Mouse (Mus musculus): ENCODE data around the gene Ubac1. TPM values are rescaled to one million over a fixed set of nuclear protein-coding genes. Genes with fewer than 3 reads are reported as not detected.

Ubac1 gene
- polyA plus RNA-seq, 1 experiment, result 92.2 TPM

GRCm38 (mm10) chr2:25982426-25983091 lies 39.0 kb downstream of the Ubac1 start:
- no peak for DNase-seq
- 1% methylated on average over 65 of the region's 76 CpGs for WGBS
- H3K27ac ChIP-seq (ENCODE audit: insufficient read depth, low read length), result peak overlapping the region; percentile 40
- H3K27me3 ChIP-seq (ENCODE audit: control insufficient read depth, insufficient read depth, low read length), result no peaks in the 10 kb centered on the region
- peak overlapping the region; percentile 65 for H3K4me3 ChIP-seq (replicated peaks; ENCODE audit: insufficient read depth, low read depth, low read length)
- TF ChIP-seq POLR2A (IDR thresholded peaks at IDR 0.05; ENCODE audit: borderline replicate concordance, insufficient read depth, low read length) (no peak), CTCF (IDR thresholded peaks at IDR 0.05; ENCODE audit: borderline replicate concordance, insufficient read depth, low read depth, low read length) (no peak)
- peaks cover 5% of the 10 kb centered on the region; the same call in 1 of the 2 replicates for H3K4me1 ChIP-seq (ENCODE audit: control insufficient read depth, insufficient read depth, low read length)

GRCm38 (mm10) chr2:25982052-25982425 lies 39.5 kb downstream of the Ubac1 start:
- H3K4me3 ChIP-seq (replicated peaks; ENCODE audit: insufficient read depth, low read depth, low read length), result peak overlapping the region; percentile 65
- no peaks in the 10 kb centered on the region for H3K27me3 ChIP-seq (ENCODE audit: control insufficient read depth, insufficient read depth, low read length)
- TF ChIP-seq POLR2A (IDR thresholded peaks at IDR 0.05; ENCODE audit: borderline replicate concordance, insufficient read depth, low read length) (no peak), CTCF (IDR thresholded peaks at IDR 0.05; ENCODE audit: borderline replicate concordance, insufficient read depth, low read depth, low read length) (no peak)
- H3K27ac ChIP-seq (ENCODE audit: insufficient read depth, low read length), result peak overlapping the region; percentile 26
- H3K4me1 ChIP-seq (ENCODE audit: control insufficient read depth, insufficient read depth, low read length), result peaks cover 5% of the 10 kb centered on the region; the same call in 1 of the 2 replicates
- WGBS, result under 1% methylated on average over 16 of the region's 16 CpGs
- peak; percentile 79 to 81 for DNase-seq

- Histone ChIP-seq H3K4me1 (ENCODE audit: control insufficient read depth, insufficient read depth, low read length) (peaks cover 4% of the 10 kb centered on the region; the same call in 1 of the 2 replicates), H3K27me3 (ENCODE audit: control insufficient read depth, insufficient read depth, low read length) (no peaks in the 10 kb centered on the region), H3K4me3 (replicated peaks; ENCODE audit: insufficient read depth, low read depth, low read length) (no peak overlapping the region), H3K27ac (ENCODE audit: insufficient read depth, low read length) (0 out of 2 replicates have a peak overlapping the region, but pooled peaks have one; percentile 11)
- WGBS, result 55% methylated on average over 4 of the region's 4 CpGs
- no peak for TF ChIP-seq POLR2A (IDR thresholded peaks at IDR 0.05; ENCODE audit: borderline replicate concordance, insufficient read depth, low read length)
- no peak for TF ChIP-seq CTCF (IDR thresholded peaks at IDR 0.05; ENCODE audit: borderline replicate concordance, insufficient read depth, low read depth, low read length)
- no peak for DNase-seq
Observed at GRCm38 (mm10) chr2:25978997-25979396, 42.5 kb downstream of the Ubac1 start.

- Histone ChIP-seq H3K4me1 (ENCODE audit: control insufficient read depth, insufficient read depth, low read length) (peaks cover 11% of the 10 kb centered on the region; the same call in 1 of the 2 replicates), H3K4me3 (replicated peaks; ENCODE audit: insufficient read depth, low read depth, low read length) (no peak overlapping the region), H3K27me3 (ENCODE audit: control insufficient read depth, insufficient read depth, low read length) (no peaks in the 10 kb centered on the region), H3K27ac (ENCODE audit: insufficient read depth, low read length) (no peak overlapping the region)
- no peak for DNase-seq
- TF ChIP-seq POLR2A (IDR thresholded peaks at IDR 0.05; ENCODE audit: borderline replicate concordance, insufficient read depth, low read length) (no peak), CTCF (IDR thresholded peaks at IDR 0.05; ENCODE audit: borderline replicate concordance, insufficient read depth, low read depth, low read length) (no peak)
- WGBS, result 29% methylated on average over 7 of the region's 7 CpGs
Observed at GRCm38 (mm10) chr2:25977587-25978239, 43.8 kb downstream of the Ubac1 start.

GRCm38 (mm10) chr2:25975141-25975770 lies 46.3 kb downstream of the Ubac1 start:
- Histone ChIP-seq H3K27ac (ENCODE audit: insufficient read depth, low read length) (no peak overlapping the region), H3K4me3 (replicated peaks; ENCODE audit: insufficient read depth, low read depth, low read length) (no peak overlapping the region), H3K4me1 (ENCODE audit: control insufficient read depth, insufficient read depth, low read length) (peaks cover 28% of the 10 kb centered on the region), H3K27me3 (ENCODE audit: control insufficient read depth, insufficient read depth, low read length) (no peaks in the 10 kb centered on the region)
- no peak for DNase-seq
- WGBS, result 83% methylated on average over 4 of the region's 4 CpGs
- TF ChIP-seq POLR2A (IDR thresholded peaks at IDR 0.05; ENCODE audit: borderline replicate concordance, insufficient read depth, low read length) (no peak), CTCF (IDR thresholded peaks at IDR 0.05; ENCODE audit: borderline replicate concordance, insufficient read depth, low read depth, low read length) (no peak)

- peak; percentile 74 to 87 for DNase-seq
- peaks cover 45% of the 10 kb centered on the region for H3K4me1 ChIP-seq (ENCODE audit: control insufficient read depth, insufficient read depth, low read length)
- H3K27ac ChIP-seq (ENCODE audit: insufficient read depth, low read length), result peak overlapping the region; percentile 90
- TF ChIP-seq CTCF (IDR thresholded peaks at IDR 0.05; ENCODE audit: borderline replicate concordance, insufficient read depth, low read depth, low read length) (peak; percentile 29; the same call in 1 of the 2 replicates), POLR2A (IDR thresholded peaks at IDR 0.05; ENCODE audit: borderline replicate concordance, insufficient read depth, low read length) (peak; percentile 10; the same call in 1 of the 2 replicates)
- 4% methylated on average over 2 of the region's 2 CpGs for WGBS
- H3K4me3 ChIP-seq (replicated peaks; ENCODE audit: insufficient read depth, low read depth, low read length), result no peak overlapping the region
- H3K27me3 ChIP-seq (ENCODE audit: control insufficient read depth, insufficient read depth, low read length), result no peaks in the 10 kb centered on the region
Observed at GRCm38 (mm10) chr2:25970426-25970825, 51.1 kb downstream of the Ubac1 start.

- WGBS, result 75% methylated on average over 4 of the region's 4 CpGs
- no peak overlapping the region; the same call in 1 of the 2 replicates for H3K27ac ChIP-seq (ENCODE audit: insufficient read depth, low read length)
- H3K4me3 ChIP-seq (replicated peaks; ENCODE audit: insufficient read depth, low read depth, low read length), result no peak overlapping the region
- H3K4me1 ChIP-seq (ENCODE audit: control insufficient read depth, insufficient read depth, low read length), result peaks cover 45% of the 10 kb centered on the region
- no peak for TF ChIP-seq POLR2A (IDR thresholded peaks at IDR 0.05; ENCODE audit: borderline replicate concordance, insufficient read depth, low read length)
- TF ChIP-seq CTCF (IDR thresholded peaks at IDR 0.05; ENCODE audit: borderline replicate concordance, insufficient read depth, low read depth, low read length), result no peak
- H3K27me3 ChIP-seq (ENCODE audit: control insufficient read depth, insufficient read depth, low read length), result no peaks in the 10 kb centered on the region
- no peak for DNase-seq
Observed at GRCm38 (mm10) chr2:25969319-25969718, 52.2 kb downstream of the Ubac1 start.
